Mouse (Mus musculus): ENCODE results near the gene Lmx1a. TPM values are rescaled to one million over a fixed set of nuclear protein-coding genes. Genes with fewer than 3 reads are reported as not detected.

The Lmx1a gene
- polyA plus RNA-seq, 1 experiment from 2014 or later: not detected

GRCm38 (mm10) chr1:167661123-167661522 is 27.9 kb upstream of the Lmx1a start:
- ATAC-seq (ENCODE audit: insufficient number of reproducible peaks, insufficient read depth, low FRiP score, low read depth): no peak
- Histone ChIP-seq H3K4me1 (ENCODE audit: control insufficient read depth in 2 of 2, insufficient read depth in 2 of 2, low read length in 2 of 2) (peaks cover 2 to 9% of the 10 kb centered on the region in 2 experiments; a peak in 1 of 4 replicates), H3K27me3 (ENCODE audit: control insufficient read depth, insufficient read depth, low read length) (peaks cover 34% of the 10 kb centered on the region), H3K4me3 (ENCODE audit: control insufficient read depth in 1 of 2, insufficient read depth in 1 of 2, low read depth in 1 of 2, low read length in 2 of 2) (peak overlapping the region in 1 of 2 experiments; percentile 26; a peak in 2 of 4 replicates), H3K9ac (ENCODE audit: low read length) (no peak overlapping the region), H3K36me3 (ENCODE audit: control insufficient read depth, insufficient read depth, low read length) (no peaks in the 10 kb centered on the region), H3K9me3 (ENCODE audit: control insufficient read depth, low read length) (no peaks in the 10 kb centered on the region), H3K27ac (replicated peaks in 1 of 2; ENCODE audit: control insufficient read depth in 1 of 2, insufficient read depth in 1 of 2, low read depth in 2 of 2, low read length in 2 of 2) (no peak overlapping the region), H3K4me2 (ENCODE audit: low read length) (peak overlapping the region; percentile 59)
- WGBS: 0% methylated on average over 19 of the region's 19 CpGs

- H3K4me2 ChIP-seq (ENCODE audit: low read length): no peak overlapping the region
- 69% methylated on average over 5 of the region's 5 CpGs for WGBS
- H3K27me3 ChIP-seq (ENCODE audit: control insufficient read depth, insufficient read depth, low read length): peaks cover 28% of the 10 kb centered on the region
- no peak overlapping the region for H3K27ac ChIP-seq (replicated peaks in 1 of 2; ENCODE audit: control insufficient read depth in 1 of 2, insufficient read depth in 1 of 2, low read depth in 2 of 2, low read length in 2 of 2)
- H3K9me3 ChIP-seq (ENCODE audit: control insufficient read depth, low read length): no peaks in the 10 kb centered on the region
- peaks cover 2 to 9% of the 10 kb centered on the region in 2 experiments; a peak in 1 of 4 replicates for H3K4me1 ChIP-seq (ENCODE audit: control insufficient read depth in 2 of 2, insufficient read depth in 2 of 2, low read length in 2 of 2)
- H3K36me3 ChIP-seq (ENCODE audit: control insufficient read depth, insufficient read depth, low read length): no peaks in the 10 kb centered on the region
- no peak for ATAC-seq (ENCODE audit: insufficient number of reproducible peaks, insufficient read depth, low FRiP score, low read depth)
- H3K4me3 ChIP-seq (ENCODE audit: control insufficient read depth in 1 of 2, insufficient read depth in 1 of 2, low read depth in 1 of 2, low read length in 2 of 2): no peak overlapping the region
- H3K9ac ChIP-seq (ENCODE audit: low read length): no peak overlapping the region
These were observed 25.9 kb upstream of the Lmx1a start for GRCm38 (mm10) chr1:167663136-167663535.

- Histone ChIP-seq H3K4me1 (ENCODE audit: control insufficient read depth in 2 of 2, insufficient read depth in 2 of 2, low read length in 2 of 2) (peaks cover 2 to 7% of the 10 kb centered on the region in 2 experiments; a peak in 3 of 4 replicates), H3K9me3 (ENCODE audit: control insufficient read depth, low read length) (no peaks in the 10 kb centered on the region), H3K36me3 (ENCODE audit: control insufficient read depth, insufficient read depth, low read length) (no peaks in the 10 kb centered on the region), H3K9ac (ENCODE audit: low read length) (no peak overlapping the region), H3K4me3 (ENCODE audit: control insufficient read depth in 1 of 2, insufficient read depth in 1 of 2, low read depth in 1 of 2, low read length in 2 of 2) (no peak overlapping the region), H3K27ac (replicated peaks in 1 of 2; ENCODE audit: control insufficient read depth in 1 of 2, insufficient read depth in 1 of 2, low read depth in 2 of 2, low read length in 2 of 2) (no peak overlapping the region), H3K4me2 (ENCODE audit: low read length) (no peak overlapping the region), H3K27me3 (ENCODE audit: control insufficient read depth, insufficient read depth, low read length) (peaks cover 51% of the 10 kb centered on the region)
- 28% methylated on average over 6 of the region's 6 CpGs for WGBS
- ATAC-seq (ENCODE audit: insufficient number of reproducible peaks, insufficient read depth, low FRiP score, low read depth): no peak
These were observed 19.2 kb upstream of the Lmx1a start for GRCm38 (mm10) chr1:167669796-167670195.

GRCm38 (mm10) chr1:167672433-167672987 is 16.5 kb upstream of the Lmx1a start:
- 19% methylated on average over 17 of the region's 17 CpGs for WGBS
- Histone ChIP-seq H3K27me3 (ENCODE audit: control insufficient read depth, insufficient read depth, low read length) (peaks cover 50% of the 10 kb centered on the region), H3K9ac (ENCODE audit: low read length) (no peak overlapping the region), H3K4me3 (ENCODE audit: control insufficient read depth in 1 of 2, insufficient read depth in 1 of 2, low read depth in 1 of 2, low read length in 2 of 2) (no peak overlapping the region), H3K36me3 (ENCODE audit: control insufficient read depth, insufficient read depth, low read length) (no peaks in the 10 kb centered on the region), H3K4me1 (ENCODE audit: control insufficient read depth in 2 of 2, insufficient read depth in 2 of 2, low read length in 2 of 2) (peaks cover 2 to 7% of the 10 kb centered on the region in 2 experiments; a peak in 3 of 4 replicates), H3K27ac (replicated peaks in 1 of 2; ENCODE audit: control insufficient read depth in 1 of 2, insufficient read depth in 1 of 2, low read depth in 2 of 2, low read length in 2 of 2) (no peak overlapping the region), H3K4me2 (ENCODE audit: low read length) (peak overlapping the region; percentile 41), H3K9me3 (ENCODE audit: control insufficient read depth, low read length) (no peaks in the 10 kb centered on the region)
- no peak for ATAC-seq (ENCODE audit: insufficient number of reproducible peaks, insufficient read depth, low FRiP score, low read depth)

DNA sequence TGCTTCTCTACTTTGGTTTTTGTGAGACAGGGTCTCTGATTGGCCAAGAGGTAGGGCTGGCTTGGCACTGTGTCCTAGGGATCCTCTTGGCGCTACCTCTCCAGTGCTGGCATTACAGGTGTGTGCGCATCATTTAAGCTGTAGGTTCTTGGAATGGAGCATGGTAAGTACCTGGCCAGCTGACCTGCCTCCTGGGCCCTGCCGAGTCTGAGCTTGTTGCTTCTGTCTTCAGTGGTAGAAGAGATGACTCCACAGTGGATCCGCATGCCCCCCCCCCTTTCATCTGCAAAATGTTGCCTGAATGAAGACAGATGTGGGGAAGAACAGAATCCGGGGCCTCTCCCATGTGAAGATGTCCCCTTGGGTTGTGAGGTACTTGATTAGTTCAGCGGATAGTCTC is 10.0 kb upstream of the Lmx1a start:
- H3K4me2 ChIP-seq (ENCODE audit: low read length): no peak overlapping the region
- peaks cover 9% of the 10 kb centered on the region for H3K27me3 ChIP-seq (ENCODE audit: control insufficient read depth, insufficient read depth, low read length)
- WGBS: 85% methylated on average over 6 of the region's 6 CpGs
- H3K36me3 ChIP-seq (ENCODE audit: control insufficient read depth, insufficient read depth, low read length): no peaks in the 10 kb centered on the region
- H3K9ac ChIP-seq (ENCODE audit: low read length): no peak overlapping the region
- no peaks in the 10 kb centered on the region for H3K4me1 ChIP-seq (ENCODE audit: control insufficient read depth in 2 of 2, insufficient read depth in 2 of 2, low read length in 2 of 2)
- no peak overlapping the region for H3K4me3 ChIP-seq (ENCODE audit: control insufficient read depth in 1 of 2, insufficient read depth in 1 of 2, low read depth in 1 of 2, low read length in 2 of 2)
- ATAC-seq (ENCODE audit: insufficient number of reproducible peaks, insufficient read depth, low FRiP score, low read depth): no peak
- H3K9me3 ChIP-seq (ENCODE audit: control insufficient read depth, low read length): peaks cover 6% of the 10 kb centered on the region; the same call in 1 of the 2 replicates
- no peak overlapping the region for H3K27ac ChIP-seq (replicated peaks in 1 of 2; ENCODE audit: control insufficient read depth in 1 of 2, insufficient read depth in 1 of 2, low read depth in 2 of 2, low read length in 2 of 2)

DNA sequence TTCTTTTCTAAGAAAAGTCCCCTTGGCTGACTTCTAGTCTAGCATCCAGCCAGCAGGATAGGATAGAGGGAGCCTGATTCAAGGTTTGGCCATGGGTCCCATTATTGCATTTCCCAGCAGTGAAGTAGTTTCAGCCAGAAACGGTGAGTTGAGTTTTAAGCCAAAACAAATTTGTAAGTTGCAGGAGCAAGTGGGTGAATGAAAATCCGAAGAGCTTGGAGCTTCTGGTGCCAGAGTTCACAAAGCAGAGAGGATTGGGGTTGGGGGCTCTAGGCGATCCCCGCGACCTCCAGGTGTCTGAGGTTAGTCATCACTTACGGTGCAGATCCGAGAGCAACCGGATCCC is 1.1 kb upstream of the Lmx1a start:
- Histone ChIP-seq H3K36me3 (ENCODE audit: control insufficient read depth, insufficient read depth, low read length) (no peaks in the 10 kb centered on the region), H3K4me3 (ENCODE audit: control insufficient read depth in 1 of 2, insufficient read depth in 1 of 2, low read depth in 1 of 2, low read length in 2 of 2) (peak overlapping the region; percentile 46 to 50; a peak in 2 of 4 replicates), H3K27ac (replicated peaks in 1 of 2; ENCODE audit: control insufficient read depth in 1 of 2, insufficient read depth in 1 of 2, low read depth in 2 of 2, low read length in 2 of 2) (no peak overlapping the region), H3K4me1 (ENCODE audit: control insufficient read depth in 2 of 2, insufficient read depth in 2 of 2, low read length in 2 of 2) (peaks cover 2 to 14% of the 10 kb centered on the region in 2 experiments; a peak in 3 of 4 replicates), H3K27me3 (ENCODE audit: control insufficient read depth, insufficient read depth, low read length) (peaks cover 72% of the 10 kb centered on the region), H3K9me3 (ENCODE audit: control insufficient read depth, low read length) (peaks cover 3% of the 10 kb centered on the region; the same call in 1 of the 2 replicates), H3K4me2 (ENCODE audit: low read length) (peak overlapping the region; percentile 92), H3K9ac (ENCODE audit: low read length) (no peak overlapping the region)
- ATAC-seq (ENCODE audit: insufficient number of reproducible peaks, insufficient read depth, low FRiP score, low read depth): no peak
- under 1% methylated on average over 8 of the region's 8 CpGs for whole genome bisulfite sequencing

DNA sequence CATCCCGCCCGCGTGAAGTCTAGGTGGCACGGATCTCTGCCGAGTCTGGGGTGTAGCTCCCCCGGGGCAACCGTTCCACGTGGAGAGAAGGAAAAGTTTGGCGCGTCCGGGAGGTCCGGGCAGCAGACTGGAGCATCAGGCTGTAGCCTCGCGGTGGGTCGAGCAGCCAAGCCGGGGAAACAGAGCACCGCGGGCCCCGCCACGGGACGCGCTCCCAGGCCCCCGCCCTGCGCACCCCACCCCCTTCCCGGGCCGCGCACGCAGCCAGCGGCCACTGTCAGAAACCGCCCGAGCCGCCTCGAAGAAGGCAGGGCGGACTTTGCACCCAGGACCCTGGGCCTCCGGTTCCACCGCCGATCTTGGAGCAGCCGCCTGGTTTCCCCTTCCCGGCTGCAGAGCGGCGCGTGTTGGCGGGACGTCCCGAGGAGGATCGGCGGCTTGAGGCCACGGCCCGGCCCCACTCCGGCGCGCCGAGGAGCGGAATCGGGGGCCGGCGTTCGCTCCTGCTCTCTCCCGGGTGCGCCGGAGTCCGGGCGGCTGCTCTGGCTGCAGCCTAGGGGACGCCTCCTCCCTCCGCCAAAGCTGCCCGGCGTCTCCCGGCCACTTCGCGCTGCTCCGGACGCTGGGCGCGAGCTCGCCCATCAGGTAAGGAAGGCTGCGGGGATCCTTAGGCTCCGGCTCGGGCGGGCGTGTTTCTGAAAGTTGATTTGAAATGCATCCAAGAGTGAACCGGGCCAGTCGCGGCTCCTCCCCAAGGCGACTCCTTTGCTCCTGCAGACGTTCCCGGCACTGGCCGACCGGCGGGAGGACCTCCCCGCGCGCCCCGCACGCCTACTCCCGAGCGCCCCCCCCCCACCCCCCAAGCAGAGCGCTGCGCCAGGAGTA is 448 bp upstream of the Lmx1a start:
- Histone ChIP-seq H3K9ac (ENCODE audit: low read length) (peak overlapping the region; percentile 50), H3K4me1 (ENCODE audit: control insufficient read depth in 2 of 2, insufficient read depth in 2 of 2, low read length in 2 of 2) (peaks cover 2 to 14% of the 10 kb centered on the region in 2 experiments; a peak in 3 of 4 replicates), H3K36me3 (ENCODE audit: control insufficient read depth, insufficient read depth, low read length) (no peaks in the 10 kb centered on the region), H3K4me2 (ENCODE audit: low read length) (peak overlapping the region; percentile 92), H3K27me3 (ENCODE audit: control insufficient read depth, insufficient read depth, low read length) (peaks cover 77% of the 10 kb centered on the region), H3K27ac (replicated peaks in 1 of 2; ENCODE audit: control insufficient read depth in 1 of 2, insufficient read depth in 1 of 2, low read depth in 2 of 2, low read length in 2 of 2) (no peak overlapping the region), H3K9me3 (ENCODE audit: control insufficient read depth, low read length) (peaks cover 3% of the 10 kb centered on the region; the same call in 1 of the 2 replicates), H3K4me3 (ENCODE audit: control insufficient read depth in 1 of 2, insufficient read depth in 1 of 2, low read depth in 1 of 2, low read length in 2 of 2) (peak overlapping the region; percentile 46 to 50)
- no peak for ATAC-seq (ENCODE audit: insufficient number of reproducible peaks, insufficient read depth, low FRiP score, low read depth)
- under 1% methylated on average over 80 of the region's 98 CpGs for WGBS
